Mouse (Mus musculus): Measurements from ENCODE around the gene Nrap.
"Not testable (repeated sequence)": the region's sequence is repeated elsewhere in the genome, so short reads cannot be mapped to it uniquely, and the experiment has no call there.

The Nrap gene

GRCm38 (mm10) chr19:56366168-56366567 lies 23.7 kb downstream of the Nrap start:
- DNase-seq (ENCODE audit: low read depth, low spot score) = no peak

- DNase-seq (ENCODE audit: low read depth, low spot score) = no peak
Observed at GRCm38 (mm10) chr19:56364563-56364962, 25.3 kb downstream of the Nrap start.

- no peak for DNase-seq (ENCODE audit: low read depth, low spot score)
Observed at GRCm38 (mm10) chr19:56363721-56364460, 25.9 kb downstream of the Nrap start.

GRCm38 (mm10) chr19:56358890-56359289 lies 30.9 kb downstream of the Nrap start:
- no peak for DNase-seq (ENCODE audit: low read depth, low spot score)

GRCm38 (mm10) chr19:56357374-56357708 lies 32.5 kb downstream of the Nrap start:
- DNase-seq (ENCODE audit: low read depth, low spot score) = not testable (repeated sequence)

GRCm38 (mm10) chr19:56356480-56357373 lies 33.1 kb downstream of the Nrap start:
- peak; percentile 74 for DNase-seq (ENCODE audit: low read depth, low spot score)

- no peak for DNase-seq (ENCODE audit: low read depth, low spot score)
Observed at GRCm38 (mm10) chr19:56355201-56355600, 34.6 kb downstream of the Nrap start.

GRCm38 (mm10) chr19:56353689-56354088 lies 36.1 kb downstream of the Nrap start:
- DNase-seq (ENCODE audit: low read depth, low spot score) = no peak

GRCm38 (mm10) chr19:56349295-56349694 lies 40.5 kb downstream of the Nrap start:
- peak; percentile 39 for DNase-seq (ENCODE audit: low read depth, low spot score)

- DNase-seq (ENCODE audit: low read depth, low spot score) = no peak
Observed at GRCm38 (mm10) chr19:56346750-56347149, 43.1 kb downstream of the Nrap start.

GRCm38 (mm10) chr19:56346016-56346415 lies 43.8 kb downstream of the Nrap start:
- peak; percentile 26 for DNase-seq (ENCODE audit: low read depth, low spot score)

- DNase-seq (ENCODE audit: low read depth, low spot score) = no peak
Observed at GRCm38 (mm10) chr19:56343869-56344563, 45.8 kb downstream of the Nrap start.

GRCm38 (mm10) chr19:56342006-56342405 lies 47.8 kb downstream of the Nrap start:
- no peak for DNase-seq (ENCODE audit: low read depth, low spot score)

GRCm38 (mm10) chr19:56336826-56337225 lies 53.0 kb downstream of the Nrap start:
- DNase-seq (ENCODE audit: low read depth, low spot score) = no peak

- no peak for DNase-seq (ENCODE audit: low read depth, low spot score)
Observed at GRCm38 (mm10) chr19:56336321-56336720, 53.5 kb downstream of the Nrap start.

GRCm38 (mm10) chr19:56326243-56326855 lies 63.5 kb downstream of the Nrap start:
- no peak for DNase-seq (ENCODE audit: low read depth, low spot score)

GRCm38 (mm10) chr19:56325676-56326075 lies 64.2 kb downstream of the Nrap start:
- no peak for DNase-seq (ENCODE audit: low read depth, low spot score)

- DNase-seq (ENCODE audit: low read depth, low spot score) = no peak
Observed at GRCm38 (mm10) chr19:56321303-56321920, 68.4 kb downstream of the Nrap start.

GRCm38 (mm10) chr19:56320186-56320860 lies 69.5 kb downstream of the Nrap start:
- DNase-seq (ENCODE audit: low read depth, low spot score) = peak; percentile 78

GRCm38 (mm10) chr19:56319629-56320028 lies 70.2 kb downstream of the Nrap start:
- no peak for DNase-seq (ENCODE audit: low read depth, low spot score)

GRCm38 (mm10) chr19:56319219-56319618 lies 70.6 kb downstream of the Nrap start:
- DNase-seq (ENCODE audit: low read depth, low spot score) = no peak

Measured in CD4-positive, CD25-positive, alpha-beta regulatory T cell, adult 2 months (primary cell).